Mouse (Mus musculus): ENCODE measurements around the gene Bcl7a. TPM values are rescaled to one million over a fixed set of nuclear protein-coding genes. Genes with fewer than 3 reads are reported as not detected.

Gene Bcl7a
- polyA plus RNA-seq, 1 experiment from 2014 or later: 27.4 TPM

GRCm38 (mm10) chr5:123355918-123356317 lies 12.3 kb downstream of the Bcl7a start:
- ATAC-seq (replicated peaks; ENCODE audit: low FRiP score, low read depth) (no peak; the same call in 1 of the 2 replicates), DNase-seq (ENCODE audit: low spot score) (no peak)
- Histone ChIP-seq H3K4me3 (replicated peaks; ENCODE audit: low read depth, low read length) (no peak overlapping the region), H3K27me3 (ENCODE audit: insufficient read depth, low read length) (no peaks in the 10 kb centered on the region), H3K36me3 (ENCODE audit: insufficient read depth, low read length) (peaks cover 39% of the 10 kb centered on the region; the same call in 1 of the 2 replicates), H3K9me3 (replicated peaks; ENCODE audit: low read length) (no peaks in the 10 kb centered on the region), H3K27ac (peak overlapping the region; percentile 21), H3K9ac (ENCODE audit: low read depth, low read length) (no peak overlapping the region), H3K4me1 (replicated peaks; ENCODE audit: insufficient read depth, low read length) (0 out of 2 replicates have a peak, but pooled peaks cover 3% of the 10 kb centered on the region), H3K4me2 (ENCODE audit: low read length) (no peak overlapping the region)
- WGBS: 57% methylated on average over 11 of the region's 11 CpGs
- no peak for TF ChIP-seq CTCF (IDR thresholded peaks at IDR 0.05; ENCODE audit: low read depth)

- no peak overlapping the region for H3K9ac ChIP-seq (ENCODE audit: low read depth, low read length)
- DNase-seq (ENCODE audit: low spot score) (no peak), ATAC-seq (replicated peaks; ENCODE audit: low FRiP score, low read depth) (no peak)
- H3K27ac ChIP-seq: peak overlapping the region; percentile 21; the same call in 1 of the 2 replicates
- H3K27me3 ChIP-seq (ENCODE audit: insufficient read depth, low read length): no peaks in the 10 kb centered on the region
- H3K4me3 ChIP-seq (replicated peaks; ENCODE audit: low read depth, low read length): no peak overlapping the region
- H3K4me2 ChIP-seq (ENCODE audit: low read length): no peak overlapping the region
- TF ChIP-seq CTCF (IDR thresholded peaks at IDR 0.05; ENCODE audit: low read depth): no peak
- peaks cover 48% of the 10 kb centered on the region for H3K36me3 ChIP-seq (ENCODE audit: insufficient read depth, low read length)
- WGBS: 76% methylated on average over 4 of the region's 4 CpGs
- H3K9me3 ChIP-seq (replicated peaks; ENCODE audit: low read length): no peaks in the 10 kb centered on the region
- H3K4me1 ChIP-seq (replicated peaks; ENCODE audit: insufficient read depth, low read length): no peaks in the 10 kb centered on the region
Measured at GRCm38 (mm10) chr5:123357253-123357652, 13.6 kb downstream of the Bcl7a start.

- Histone ChIP-seq H3K27ac (peak overlapping the region; percentile 43; the same call in 1 of the 2 replicates), H3K4me2 (ENCODE audit: low read length) (no peak overlapping the region), H3K4me3 (replicated peaks; ENCODE audit: low read depth, low read length) (no peak overlapping the region), H3K4me1 (replicated peaks; ENCODE audit: insufficient read depth, low read length) (peaks cover 7% of the 10 kb centered on the region; the same call in 1 of the 2 replicates), H3K9ac (ENCODE audit: low read depth, low read length) (no peak overlapping the region), H3K27me3 (ENCODE audit: insufficient read depth, low read length) (no peaks in the 10 kb centered on the region), H3K9me3 (replicated peaks; ENCODE audit: low read length) (no peaks in the 10 kb centered on the region), H3K36me3 (ENCODE audit: insufficient read depth, low read length) (peaks cover 61% of the 10 kb centered on the region)
- no peak for TF ChIP-seq CTCF (IDR thresholded peaks at IDR 0.05; ENCODE audit: low read depth)
- 63% methylated on average over 6 of the region's 6 CpGs for WGBS
- ATAC-seq (replicated peaks; ENCODE audit: low FRiP score, low read depth) (peak; percentile 91), DNase-seq (ENCODE audit: low spot score) (peak; percentile 64)
Measured at GRCm38 (mm10) chr5:123359431-123359830, 15.8 kb downstream of the Bcl7a start.

GRCm38 (mm10) chr5:123362911-123363310 lies 19.3 kb downstream of the Bcl7a start:
- Histone ChIP-seq H3K4me1 (replicated peaks; ENCODE audit: insufficient read depth, low read length) (peaks cover 11% of the 10 kb centered on the region), H3K27me3 (ENCODE audit: insufficient read depth, low read length) (no peaks in the 10 kb centered on the region), H3K4me3 (replicated peaks; ENCODE audit: low read depth, low read length) (no peak overlapping the region), H3K27ac (0 out of 2 replicates have a peak overlapping the region, but pooled peaks have one; percentile 8), H3K9me3 (replicated peaks; ENCODE audit: low read length) (no peaks in the 10 kb centered on the region), H3K4me2 (ENCODE audit: low read length) (no peak overlapping the region), H3K36me3 (ENCODE audit: insufficient read depth, low read length) (peaks cover 52% of the 10 kb centered on the region), H3K9ac (ENCODE audit: low read depth, low read length) (no peak overlapping the region)
- ATAC-seq (replicated peaks; ENCODE audit: low FRiP score, low read depth): no peak
- DNase-seq (ENCODE audit: low spot score): no peak
- peak; percentile 14; the same call in 1 of the 2 replicates for TF ChIP-seq CTCF (IDR thresholded peaks at IDR 0.05; ENCODE audit: low read depth)
- 87% methylated on average over 4 of the region's 4 CpGs for WGBS

GRCm38 (mm10) chr5:123364302-123364971 lies 20.8 kb downstream of the Bcl7a start:
- ATAC-seq (replicated peaks; ENCODE audit: low FRiP score, low read depth) (no peak), DNase-seq (ENCODE audit: low spot score) (no peak)
- no peaks in the 10 kb centered on the region for H3K9me3 ChIP-seq (replicated peaks; ENCODE audit: low read length)
- 66% methylated on average over 11 of the region's 11 CpGs for WGBS
- peaks cover 11% of the 10 kb centered on the region for H3K4me1 ChIP-seq (replicated peaks; ENCODE audit: insufficient read depth, low read length)
- H3K4me3 ChIP-seq (replicated peaks; ENCODE audit: low read depth, low read length): no peak overlapping the region
- no peaks in the 10 kb centered on the region for H3K27me3 ChIP-seq (ENCODE audit: insufficient read depth, low read length)
- H3K4me2 ChIP-seq (ENCODE audit: low read length): no peak overlapping the region
- H3K36me3 ChIP-seq (ENCODE audit: insufficient read depth, low read length): peaks cover 51% of the 10 kb centered on the region
- H3K27ac ChIP-seq: peak overlapping the region; percentile 75
- H3K9ac ChIP-seq (ENCODE audit: low read depth, low read length): no peak overlapping the region
- no peak for TF ChIP-seq CTCF (IDR thresholded peaks at IDR 0.05; ENCODE audit: low read depth)

- Histone ChIP-seq H3K9me3 (replicated peaks; ENCODE audit: low read length) (no peaks in the 10 kb centered on the region), H3K27me3 (ENCODE audit: insufficient read depth, low read length) (no peaks in the 10 kb centered on the region), H3K4me1 (replicated peaks; ENCODE audit: insufficient read depth, low read length) (peaks cover 12% of the 10 kb centered on the region), H3K9ac (ENCODE audit: low read depth, low read length) (no peak overlapping the region), H3K36me3 (ENCODE audit: insufficient read depth, low read length) (peaks cover 49% of the 10 kb centered on the region), H3K4me2 (ENCODE audit: low read length) (no peak overlapping the region), H3K27ac (no peak overlapping the region), H3K4me3 (replicated peaks; ENCODE audit: low read depth, low read length) (no peak overlapping the region)
- peak; percentile 79 for DNase-seq (ENCODE audit: low spot score)
- ATAC-seq (replicated peaks; ENCODE audit: low FRiP score, low read depth): no peak
- TF ChIP-seq CTCF (IDR thresholded peaks at IDR 0.05; ENCODE audit: low read depth): peak; percentile 93
- WGBS: 78% methylated on average over 13 of the region's 13 CpGs
Measured at GRCm38 (mm10) chr5:123368869-123369488, 25.3 kb downstream of the Bcl7a start.
